Mouse (Mus musculus): ENCODE data around the gene Efna4.

DNA sequence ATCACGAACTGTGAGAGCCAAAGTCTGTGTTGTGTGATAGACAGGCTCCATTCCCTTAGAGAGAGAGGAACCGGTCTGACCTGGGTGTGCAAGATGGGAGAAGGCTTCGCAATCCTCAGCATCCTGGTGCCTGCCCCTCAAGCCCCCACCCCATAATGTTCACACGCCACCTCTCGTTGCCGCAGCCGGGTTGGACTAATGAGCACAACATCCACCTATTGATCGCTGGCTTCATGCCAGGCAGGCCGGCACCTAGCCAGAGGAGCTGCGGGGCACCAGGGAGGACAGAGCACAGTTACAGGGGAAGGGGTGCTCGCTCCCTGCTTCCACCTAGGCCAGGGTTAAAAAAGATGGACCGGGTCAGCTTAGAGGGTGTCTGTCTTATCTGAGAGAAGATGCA, 5.4 kb downstream of the Efna4 start:
- TF ChIP-seq CTCF (IDR thresholded peaks at IDR 0.05; ENCODE audit: extremely low read depth, insufficient read depth, low read length) (no peak), POLR2A (IDR thresholded peaks at IDR 0.05; ENCODE audit: extremely low read depth, insufficient read depth, low read length) (no peak)

Data from cortical plate, adult 2 months (tissue).